Mouse (Mus musculus) cerebellum, adult 2 months (tissue): ENCODE measurements at regions not wholly inside any gene's neighbourhood (a gene's known extent, or its start where the extent isn't known, plus 50 kb on each side); places are given as distances from the start of the nearest gene placed in this dataset.

ENCODE experiments used
- CTCF ChIP-seq: fragments of 200-500 bp; IDR thresholded peaks from 2 replicates; pipeline ENCODE4 v1.5.1; 2011; ENCODE audit warnings: low read depth, mild to moderate bottlenecking, control low read depth, low read length, moderate library complexity, borderline replicate concordance; ENCODE audit not compliant: insufficient read depth
- POLR2A ChIP-seq: fragments of 200-500 bp; IDR thresholded peaks from 2 replicates; pipeline ENCODE4 v1.6.1; 2011; ENCODE audit warnings: low read length, control low read depth, borderline replicate concordance; ENCODE audit not compliant: insufficient read depth

DNA sequence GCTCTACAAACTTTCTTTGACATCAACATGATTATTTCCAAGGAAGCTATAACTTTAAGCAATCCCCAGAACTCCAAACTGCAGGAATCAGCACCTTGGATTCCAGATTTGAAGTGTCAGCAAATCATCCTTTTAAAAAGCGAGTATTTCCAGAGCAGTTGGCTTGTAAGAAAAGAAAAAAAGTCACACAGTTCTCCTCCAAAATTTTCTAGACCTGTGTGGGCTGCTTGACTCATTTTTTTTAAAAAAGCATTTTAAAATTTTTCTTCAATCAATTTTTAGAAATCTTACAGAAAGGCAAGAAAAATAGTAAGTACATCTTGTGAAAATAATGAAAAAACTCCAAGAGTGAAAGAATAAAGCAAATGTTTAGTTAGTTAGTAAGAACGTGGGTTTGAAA is 613.6 kb upstream of the Lmcd1 start:
- TF ChIP-seq CTCF, result no peak
- TF ChIP-seq POLR2A, result no peak
